Mouse (Mus musculus): Measurements from ENCODE around the gene Wls.

- TF ChIP-seq POLR2A (IDR thresholded peaks at IDR 0.05; ENCODE audit: extremely low read depth, insufficient read depth, low read length) (no peak), CTCF (IDR thresholded peaks at IDR 0.05; ENCODE audit: extremely low read depth, insufficient read depth, low read length) (no peak)
These were observed 67.9 kb downstream of the Wls start for GRCm38 (mm10) chr3:159907329-159907728.

Measured in cortical plate, adult 2 months (tissue).